Mouse (Mus musculus) heart, embryonic 13.5 days (tissue): ENCODE data around the gene Tesc. TPM values are rescaled to one million over a fixed set of nuclear protein-coding genes. Genes with fewer than 3 reads are reported as not detected.

Experiments
- ATAC-seq: fragments of 200-750 bp; cut with Nextera tagmentation; 2 replicates; pipeline ENCODE4 v1.8.0; 2017; ENCODE audit warnings: moderate TSS enrichment; ENCODE audit not compliant: insufficient number of reproducible peaks, low FRiP score, low TSS enrichment; ENCODE audit errors: extremely low read depth
- H3K27ac ChIP-seq: fragments of 300-500 bp; sonication (generic); replicated peaks from 2 replicates; pipeline ENCODE4 v1.5.1; 2015; ENCODE audit warnings: moderate library complexity, mild to moderate bottlenecking, inconsistent platforms
- H3K27me3 ChIP-seq: fragments of 300-500 bp; sonication (generic); replicated peaks from 2 replicates; pipeline ENCODE4 v1.6.1; 2015; ENCODE audit warnings: mild to moderate bottlenecking, inconsistent platforms
- H3K36me3 ChIP-seq: fragments of 300-500 bp; sonication (generic); 2 replicates; pipeline ENCODE4 v1.6.1; 2015; ENCODE audit warnings: mild to moderate bottlenecking, inconsistent platforms
- H3K4me1 ChIP-seq: fragments of 300-500 bp; sonication (generic); 2 replicates; pipeline ENCODE4 v1.6.1; 2015; ENCODE audit warnings: inconsistent platforms
- H3K4me2 ChIP-seq: fragments of 300-500 bp; sonication (generic); 2 replicates; pipeline ENCODE4 v1.6.1; 2015; ENCODE audit warnings: inconsistent platforms, mild to moderate bottlenecking, moderate library complexity
- H3K4me3 ChIP-seq: fragments of 300-500 bp; sonication (generic); 2 replicates; pipeline ENCODE4 v1.5.1; 2015; ENCODE audit warnings: moderate library complexity, mild to moderate bottlenecking, inconsistent platforms
- H3K9ac ChIP-seq: fragments of 300-500 bp; sonication (generic); 2 replicates; pipeline ENCODE4 v1.6.1; 2015; ENCODE audit warnings: inconsistent platforms, mild to moderate bottlenecking, moderate library complexity
- H3K9me3 ChIP-seq: fragments of 300-500 bp; sonication (generic); 2 replicates; pipeline ENCODE4 v1.6.1; 2016; ENCODE audit warnings: inconsistent platforms
- whole genome bisulfite sequencing: fragments of 180-500 bp; shearing (Covaris S2); methylation state at CpG from one replicate; pipeline ENCODE4 v1.1.7; 2015; ENCODE audit warnings: mixed read lengths; 5-methylcytosine and 5-hydroxymethylcytosine counted together
- polyA plus RNA-seq: library from polyadenylated mRNA; unstranded; fragments of >200 nt; fragmentation: Nextera tagmentation; extraction: Ambion mirVana; gene quantifications from 2 replicates; pipeline ENCODE4 v1.2.1, GENCODE M21; 2015

Gene Tesc
- polyA plus RNA-seq, 1 experiment from 2014 or later = 17.8 TPM

DNA sequence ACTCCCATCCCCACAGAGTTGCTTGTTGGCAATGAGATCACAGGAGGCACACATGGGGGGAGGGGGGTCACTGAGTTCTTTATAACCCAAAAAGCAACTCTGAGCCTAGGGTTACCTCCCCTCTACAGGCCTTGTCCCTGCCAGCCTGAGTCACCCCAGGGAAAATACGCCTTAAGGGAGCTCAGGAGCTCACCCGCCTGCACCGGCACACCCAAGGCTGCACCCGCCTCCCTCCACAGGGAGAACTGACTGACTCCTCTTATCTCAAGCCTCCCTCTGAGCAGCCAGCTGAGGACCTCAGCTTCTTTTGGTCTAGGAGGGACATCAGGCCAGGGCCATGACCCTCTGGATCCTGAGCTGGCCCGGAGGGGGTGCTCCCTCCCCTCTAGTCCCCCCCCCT lies 3.5 kb downstream of the Tesc start:
- Histone ChIP-seq H3K27me3 (peaks cover 56% of the 10 kb centered on the region), H3K4me3 (no peak overlapping the region), H3K9ac (no peak overlapping the region)

DNA sequence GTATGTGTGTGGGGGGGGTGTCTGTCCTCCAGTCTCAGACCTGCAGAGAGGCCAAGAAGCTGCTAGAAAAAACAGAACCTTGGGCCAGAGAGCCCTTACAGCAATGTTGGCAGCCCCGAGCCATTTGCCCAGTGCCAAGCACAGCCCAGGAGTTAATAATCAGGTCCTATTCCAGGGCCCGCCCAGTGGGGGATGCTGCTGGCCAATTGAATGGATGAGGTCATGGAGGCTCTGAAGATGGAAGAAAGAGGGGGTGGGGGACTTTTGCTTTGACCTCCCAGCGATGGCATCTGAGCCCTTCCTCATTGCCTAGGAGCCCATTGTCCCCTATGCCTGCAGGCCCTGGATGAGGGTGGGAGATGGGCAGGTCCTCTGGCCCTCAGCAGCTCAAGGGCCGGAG lies 4.0 kb downstream of the Tesc start:
- Histone ChIP-seq H3K9ac (no peak overlapping the region), H3K4me1 (peaks cover 51% of the 10 kb centered on the region)
- 58% methylated on average over 4 of the region's 4 CpGs for WGBS

More for the DNA sequence above, 3.5 kb downstream of the Tesc start:
- H3K4me1 ChIP-seq = peaks cover 56% of the 10 kb centered on the region
- ATAC-seq = no peak
- H3K36me3 ChIP-seq = peaks cover 5% of the 10 kb centered on the region; the same call in 1 of the 2 replicates
- no peak overlapping the region for H3K4me2 ChIP-seq
- H3K9me3 ChIP-seq = peaks cover 12% of the 10 kb centered on the region
- 18% methylated on average over 5 of the region's 5 CpGs for WGBS
- no peak overlapping the region for H3K27ac ChIP-seq

DNA sequence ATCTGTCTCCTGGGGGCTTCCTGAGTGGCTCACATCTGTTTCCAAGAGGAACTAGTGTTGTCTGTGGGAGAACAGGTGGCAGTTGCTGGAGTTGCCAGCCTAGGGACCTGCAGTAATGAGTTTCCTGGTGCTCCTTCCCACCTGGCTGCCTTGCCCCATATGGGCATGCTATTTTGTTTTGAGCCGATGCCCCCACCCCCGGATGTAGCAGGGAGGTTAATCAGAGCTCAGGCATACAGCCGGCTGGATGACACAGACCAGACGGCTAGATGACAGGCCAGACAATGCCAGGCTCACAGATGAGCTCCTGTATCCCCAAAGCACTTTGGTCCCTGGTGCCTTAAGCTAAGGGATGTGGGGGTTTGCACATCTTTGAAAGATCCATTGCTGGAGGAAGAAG lies 5.8 kb downstream of the Tesc start:
- Histone ChIP-seq H3K4me2 (no peak overlapping the region), H3K36me3 (peaks cover 5% of the 10 kb centered on the region; the same call in 1 of the 2 replicates), H3K9ac (0 out of 2 replicates have a peak overlapping the region, but pooled peaks have one; percentile 44), H3K4me3 (no peak overlapping the region), H3K4me1 (peaks cover 48% of the 10 kb centered on the region), H3K27me3 (peaks cover 33% of the 10 kb centered on the region), H3K27ac (peak overlapping the region; percentile 65), H3K9me3 (peaks cover 12% of the 10 kb centered on the region)
- WGBS = 11% methylated on average over 4 of the region's 4 CpGs
- no peak for ATAC-seq

More for the DNA sequence above, 4.0 kb downstream of the Tesc start:
- peaks cover 5% of the 10 kb centered on the region; the same call in 1 of the 2 replicates for H3K36me3 ChIP-seq
- peaks cover 51% of the 10 kb centered on the region for H3K27me3 ChIP-seq
- H3K27ac ChIP-seq = no peak overlapping the region
- ATAC-seq = no peak
- H3K4me3 ChIP-seq = no peak overlapping the region
- H3K9me3 ChIP-seq = peaks cover 12% of the 10 kb centered on the region
- no peak overlapping the region for H3K4me2 ChIP-seq

DNA sequence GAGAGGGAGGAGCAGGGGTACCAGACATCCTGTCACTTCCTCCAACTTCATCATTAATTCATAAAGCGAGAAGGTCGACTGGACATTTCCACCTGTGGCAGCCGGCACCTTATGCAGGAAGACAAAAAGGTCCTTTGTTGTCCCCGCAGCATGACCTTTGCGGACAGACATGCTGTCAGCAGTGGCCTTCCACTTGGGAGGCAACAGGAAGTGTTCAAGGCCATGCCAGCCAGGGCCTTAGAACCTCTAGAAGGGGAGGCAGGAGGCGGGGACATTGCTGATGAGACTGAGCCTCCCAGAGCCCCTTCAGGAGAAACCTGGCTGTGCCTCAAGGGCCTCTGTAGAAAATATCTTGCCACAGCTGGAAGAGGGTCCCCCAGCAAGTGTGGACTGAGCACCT lies 6.2 kb downstream of the Tesc start:
- H3K27me3 ChIP-seq = peaks cover 29% of the 10 kb centered on the region
- H3K27ac ChIP-seq = peak overlapping the region; percentile 65
- H3K36me3 ChIP-seq = peaks cover 5% of the 10 kb centered on the region; the same call in 1 of the 2 replicates
- H3K4me1 ChIP-seq = peaks cover 44% of the 10 kb centered on the region
- WGBS = 60% methylated on average over 6 of the region's 6 CpGs
- H3K4me3 ChIP-seq = no peak overlapping the region
- H3K9ac ChIP-seq = no peak overlapping the region
- no peak for ATAC-seq
- no peak overlapping the region for H3K4me2 ChIP-seq
- H3K9me3 ChIP-seq = peaks cover 12% of the 10 kb centered on the region

DNA sequence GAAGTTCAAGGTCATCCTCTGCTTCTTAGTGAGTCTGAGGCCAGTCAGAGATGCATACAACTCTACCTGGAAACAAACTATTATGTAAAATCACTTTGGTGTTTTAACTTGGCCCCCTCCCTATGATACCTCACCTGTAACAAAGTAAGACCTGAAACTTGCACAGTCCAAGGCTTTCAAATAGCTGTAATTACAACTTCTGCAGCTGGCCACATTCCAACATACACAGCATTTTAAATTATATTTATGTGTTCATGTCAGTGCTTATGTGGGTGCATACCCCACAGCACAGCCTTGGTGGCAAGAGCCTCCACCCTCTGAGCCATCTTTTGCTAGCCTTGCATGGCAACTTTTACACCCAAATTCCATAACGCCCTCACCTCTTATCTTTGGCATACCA lies 7.1 kb downstream of the Tesc start:
- Histone ChIP-seq H3K9ac (no peak overlapping the region), H3K4me3 (no peak overlapping the region), H3K9me3 (peaks cover 12% of the 10 kb centered on the region), H3K4me1 (peaks cover 35% of the 10 kb centered on the region), H3K27me3 (peaks cover 26% of the 10 kb centered on the region), H3K36me3 (peaks cover 5% of the 10 kb centered on the region; the same call in 1 of the 2 replicates), H3K4me2 (no peak overlapping the region), H3K27ac (no peak overlapping the region)
- no peak for ATAC-seq
- WGBS = 83% methylated on average over 1 of the region's 1 CpGs

DNA sequence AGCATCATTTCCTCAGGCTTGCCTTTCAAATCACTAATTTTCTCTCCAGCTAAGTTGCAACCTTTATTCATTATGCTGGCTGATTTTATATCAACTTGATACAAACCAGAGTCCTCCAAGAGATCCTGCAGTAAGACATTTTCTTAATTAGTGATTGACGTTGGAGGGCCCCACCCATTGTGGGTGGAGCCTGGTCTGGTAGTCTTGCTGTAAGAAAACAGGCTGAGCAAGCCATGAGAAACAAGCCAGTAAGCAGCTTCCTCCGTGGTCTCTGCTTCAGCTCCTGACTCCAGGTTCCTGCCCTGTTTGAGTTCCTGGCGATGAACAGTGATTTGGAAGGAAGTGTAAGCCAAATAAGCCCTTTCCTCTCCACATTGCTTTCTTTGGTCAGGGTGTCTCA lies 8.2 kb downstream of the Tesc start:
- ATAC-seq = no peak
- WGBS = 51% methylated on average over 3 of the region's 3 CpGs
- H3K4me2 ChIP-seq = no peak overlapping the region

DNA sequence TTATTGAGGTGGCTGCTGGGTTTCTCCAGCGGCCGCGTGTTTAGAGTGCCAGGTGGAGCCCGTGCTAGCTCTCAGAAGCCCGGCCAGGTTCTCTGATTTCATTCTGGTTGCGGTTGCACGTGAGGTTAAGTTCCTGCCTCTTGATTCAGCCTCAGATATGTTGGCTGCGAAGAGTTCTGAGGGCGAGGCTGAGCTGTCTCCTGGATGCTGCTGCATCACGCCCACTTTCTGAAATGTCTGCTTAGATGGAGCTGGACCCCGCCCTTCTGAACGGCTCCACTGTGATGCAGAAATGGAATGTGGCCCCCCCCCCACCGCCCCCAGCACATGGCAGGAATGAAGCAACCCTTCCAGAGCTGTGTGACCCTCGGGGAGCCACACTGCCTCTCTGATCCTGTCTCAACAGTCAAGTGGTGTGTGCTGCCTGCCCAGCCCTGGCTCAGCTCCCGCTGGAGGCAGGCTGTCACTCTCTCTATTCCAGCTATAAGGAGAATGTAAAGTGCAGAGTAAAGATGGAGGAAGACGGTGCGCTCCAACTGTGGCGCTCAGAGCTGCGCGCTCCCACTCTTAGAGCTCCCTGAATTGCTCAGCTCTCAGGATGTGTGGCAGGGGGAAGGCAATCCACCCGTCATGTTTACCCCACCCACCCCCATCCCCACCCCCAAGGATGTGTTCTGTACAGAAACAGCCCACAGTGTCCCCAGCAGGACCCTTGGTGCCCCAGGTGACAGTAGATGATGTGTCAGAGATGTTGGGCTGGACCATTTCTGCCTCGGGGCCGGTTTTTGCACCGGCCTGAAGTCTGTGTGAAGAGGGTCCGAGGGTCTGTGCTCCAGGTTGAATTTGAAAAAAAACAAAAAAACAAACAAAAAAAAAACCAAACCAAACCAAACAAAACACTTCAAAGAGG lies 9.6 kb downstream of the Tesc start:
- H3K4me3 ChIP-seq = peak overlapping the region; percentile 21
- H3K27ac ChIP-seq = peak overlapping the region; percentile 59

More for the DNA sequence above, 8.2 kb downstream of the Tesc start:
- no peak overlapping the region for H3K4me3 ChIP-seq
- H3K27me3 ChIP-seq = peaks cover 14% of the 10 kb centered on the region
- no peak overlapping the region for H3K27ac ChIP-seq
- peaks cover 5% of the 10 kb centered on the region; the same call in 1 of the 2 replicates for H3K36me3 ChIP-seq
- no peak overlapping the region for H3K9ac ChIP-seq
- H3K9me3 ChIP-seq = peaks cover 12% of the 10 kb centered on the region
- H3K4me1 ChIP-seq = peaks cover 35% of the 10 kb centered on the region

DNA sequence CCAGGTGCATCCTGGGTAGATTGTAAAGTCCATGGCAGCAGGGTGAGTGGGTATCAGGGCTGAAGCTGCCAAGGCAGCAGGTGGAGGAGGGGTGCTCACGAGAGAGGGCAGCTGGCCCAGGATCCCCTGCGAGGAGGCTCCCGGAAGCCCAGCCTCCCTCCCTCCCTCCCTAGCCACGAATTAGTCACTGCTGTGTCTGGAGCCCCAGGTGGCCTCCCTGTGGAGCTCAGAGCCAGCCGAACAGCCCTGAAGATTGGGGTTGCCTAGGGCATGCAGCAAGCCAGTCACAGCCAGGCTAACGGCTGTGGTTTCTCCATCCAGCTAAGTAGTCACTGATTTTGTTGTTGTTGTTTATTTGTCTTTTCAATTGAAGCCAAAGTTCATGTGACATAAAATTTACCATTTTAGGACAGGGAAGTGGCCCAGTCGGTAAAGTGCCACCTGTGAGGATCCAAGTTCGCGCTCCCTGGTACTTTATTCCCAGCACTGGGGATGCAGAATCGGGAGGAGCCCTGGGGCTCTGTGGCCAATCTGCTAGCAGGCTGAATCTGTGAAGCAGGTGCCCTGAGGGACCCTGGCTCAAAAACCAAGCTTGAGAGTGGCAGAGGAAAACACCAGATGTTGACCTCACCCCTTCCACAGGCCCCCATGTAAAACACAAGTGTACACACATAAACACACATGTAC lies 10.4 kb downstream of the Tesc start:
- Histone ChIP-seq H3K36me3 (peaks cover 5% of the 10 kb centered on the region; the same call in 1 of the 2 replicates), H3K4me3 (peak overlapping the region; percentile 21), H3K27ac (peak overlapping the region; percentile 59), H3K27me3 (peaks cover 6% of the 10 kb centered on the region; the same call in 1 of the 2 replicates), H3K9me3 (peaks cover 12% of the 10 kb centered on the region), H3K9ac (peak overlapping the region; percentile 64), H3K4me2 (peak overlapping the region; percentile 61), H3K4me1 (peaks cover 26% of the 10 kb centered on the region)
- no peak for ATAC-seq
- WGBS = 8% methylated on average over 10 of the region's 10 CpGs

More for the DNA sequence above, 9.6 kb downstream of the Tesc start:
- Histone ChIP-seq H3K4me1 (peaks cover 27% of the 10 kb centered on the region), H3K36me3 (peaks cover 5% of the 10 kb centered on the region; the same call in 1 of the 2 replicates), H3K4me2 (peak overlapping the region; percentile 61), H3K9me3 (peaks cover 12% of the 10 kb centered on the region), H3K9ac (peak overlapping the region; percentile 64), H3K27me3 (peaks cover 6% of the 10 kb centered on the region; the same call in 1 of the 2 replicates)
- 34% methylated on average over 25 of the region's 25 CpGs for WGBS
- no peak for ATAC-seq

DNA sequence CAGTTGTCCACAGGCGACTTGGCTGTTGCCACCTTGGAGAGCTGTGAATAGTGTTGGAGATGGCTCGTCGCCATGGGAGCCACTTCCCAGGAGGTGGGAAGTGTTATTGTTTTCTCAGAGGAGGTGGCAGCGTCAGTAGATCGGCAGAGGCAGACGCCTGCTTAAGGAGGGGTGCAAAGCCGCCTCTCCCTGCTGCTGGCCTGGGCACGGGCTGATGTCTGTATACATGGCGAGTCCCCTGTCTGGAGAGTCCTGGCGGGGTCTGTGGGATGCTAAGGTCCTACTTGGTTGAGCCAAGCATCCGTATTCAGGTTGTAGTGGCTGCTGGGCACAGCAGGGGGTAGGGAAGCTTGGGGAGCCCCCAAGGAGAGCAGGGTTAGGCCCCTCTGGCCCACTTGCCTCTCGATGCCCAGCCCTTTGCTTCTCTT lies 11.7 kb downstream of the Tesc start:
- ATAC-seq = no peak
- 20% methylated on average over 12 of the region's 12 CpGs for WGBS
- peaks cover 12% of the 10 kb centered on the region for H3K9me3 ChIP-seq
- no peak overlapping the region for H3K4me2 ChIP-seq
- H3K27ac ChIP-seq = no peak overlapping the region
- peaks cover 14% of the 10 kb centered on the region for H3K4me1 ChIP-seq
- no peak overlapping the region for H3K4me3 ChIP-seq
- H3K36me3 ChIP-seq = peaks cover 5% of the 10 kb centered on the region; the same call in 1 of the 2 replicates
- no peak overlapping the region for H3K9ac ChIP-seq
- peaks cover 6% of the 10 kb centered on the region; the same call in 1 of the 2 replicates for H3K27me3 ChIP-seq

DNA sequence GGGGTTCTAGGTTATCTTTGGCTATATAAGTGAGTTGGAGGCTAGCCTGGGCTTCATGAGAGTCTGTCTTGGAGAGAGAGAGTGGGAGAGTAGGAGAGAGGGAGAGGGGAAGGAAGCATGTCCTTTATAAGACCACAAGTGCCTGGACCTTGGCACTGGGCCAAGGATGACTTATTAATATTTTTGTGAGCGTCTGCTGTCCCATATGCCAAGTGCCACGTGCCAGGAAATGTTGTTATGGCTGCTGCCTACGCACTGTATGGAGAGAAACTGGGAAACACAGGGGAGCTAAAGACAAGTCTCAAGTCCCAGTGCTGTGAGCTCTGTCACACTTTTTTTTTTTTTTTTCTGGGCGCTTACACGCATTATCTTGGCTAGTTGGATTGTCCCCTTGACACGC lies 15.1 kb downstream of the Tesc start:
- no peak for ATAC-seq
- Histone ChIP-seq H3K27me3 (peaks cover 6% of the 10 kb centered on the region; the same call in 1 of the 2 replicates), H3K4me2 (no peak overlapping the region), H3K4me3 (no peak overlapping the region), H3K9me3 (no peaks in the 10 kb centered on the region; the same call in 1 of the 2 replicates), H3K36me3 (no peaks in the 10 kb centered on the region), H3K27ac (no peak overlapping the region), H3K9ac (no peak overlapping the region), H3K4me1 (peaks cover 7% of the 10 kb centered on the region)
- WGBS = 80% methylated on average over 6 of the region's 6 CpGs

DNA sequence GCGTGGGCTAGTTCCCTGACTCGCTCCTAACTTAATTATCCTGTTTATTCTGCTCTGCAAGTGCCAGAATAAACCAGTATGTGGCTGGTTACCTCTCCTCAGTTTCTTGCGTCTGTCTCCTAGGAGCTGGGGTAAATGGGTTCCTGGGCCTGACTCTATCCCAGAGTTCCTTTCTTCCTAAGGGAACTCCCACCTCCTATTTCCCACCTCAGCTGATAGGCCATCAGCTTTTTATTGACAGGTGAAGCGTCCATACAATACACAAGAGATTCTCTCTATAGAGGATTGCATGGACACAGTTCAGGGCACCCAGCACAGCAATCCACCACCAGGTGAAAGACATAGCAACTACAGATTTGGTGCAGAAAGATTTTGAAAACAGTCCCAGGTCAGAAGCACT lies 16.2 kb downstream of the Tesc start:
- H3K9me3 ChIP-seq = no peaks in the 10 kb centered on the region; the same call in 1 of the 2 replicates
- peaks cover 6% of the 10 kb centered on the region; the same call in 1 of the 2 replicates for H3K27me3 ChIP-seq
- 0 out of 2 replicates have a peak, but pooled peaks cover 4% of the 10 kb centered on the region for H3K4me1 ChIP-seq
- H3K4me3 ChIP-seq = no peak overlapping the region
- no peak for ATAC-seq
- no peaks in the 10 kb centered on the region for H3K36me3 ChIP-seq
- no peak overlapping the region for H3K4me2 ChIP-seq
- 83% methylated on average over 4 of the region's 4 CpGs for WGBS
- no peak overlapping the region for H3K9ac ChIP-seq
- H3K27ac ChIP-seq = no peak overlapping the region
